Comparison of ENCODE assay signal across 28 mouse cellular contexts in genomic region chr4:65325816-65326215, GRCm38 (mm10).
"Had no signal": no experiment of that assay in that cellular context is flagged by ENCODE, and none has a peak within 500 bp of the region (broad histone marks: within the 10 kb centered on the region; RNA-seq: fewer than 3 reads in every experiment).

No protein-coding gene starts in this region.

- H3K9me3 ChIP-seq: embryonic facial prominence, embryonic 10.5 days; embryonic facial prominence, embryonic 12.5 days; embryonic facial prominence, embryonic 13.5 days; embryonic facial prominence, embryonic 15.5 days; forebrain, embryonic 10.5 days; forebrain, embryonic 12.5 days; forebrain, embryonic 13.5 days; forebrain, embryonic 15.5 days had no signal

- H3K4me3 ChIP-seq: embryonic facial prominence, embryonic 10.5 days; embryonic facial prominence, embryonic 12.5 days; embryonic facial prominence, embryonic 13.5 days; embryonic facial prominence, embryonic 15.5 days; erythroblast, embryonic 14.5 days; forebrain, embryonic 10.5 days; forebrain, embryonic 12.5 days; forebrain, embryonic 13.5 days; forebrain, embryonic 15.5 days; gastrocnemius, adult 2 months; heart, adult 2 months had no signal

- H3K27me3 ChIP-seq: embryonic facial prominence, embryonic 12.5 days; embryonic facial prominence, embryonic 13.5 days; embryonic facial prominence, embryonic 15.5 days; forebrain, embryonic 12.5 days; forebrain, embryonic 13.5 days; forebrain, embryonic 15.5 days had no signal

- DNase-seq: cerebellum, adult 8-10 months; cerebellum, adult 9-10 months; cerebellum, adult 9-11 months; cerebellum, postnatal 10 days; cerebellum, postnatal 14 days; cerebellum, postnatal 25 days; cerebellum, postnatal 36 days; embryo, embryonic 11 days; forebrain, postnatal 0 days; gastrocnemius, adult 2 months; gastrocnemius, postnatal 10 days; gastrocnemius, postnatal 14 days; gastrocnemius, postnatal 25 days; gastrocnemius, postnatal 36 days; heart, adult 11 months; heart, adult 18-20 months; heart, adult 2 months had no signal

- H3K4me1 ChIP-seq: embryonic facial prominence, embryonic 12.5 days; embryonic facial prominence, embryonic 13.5 days; embryonic facial prominence, embryonic 15.5 days; forebrain, embryonic 12.5 days; forebrain, embryonic 13.5 days; forebrain, embryonic 15.5 days had no signal

- H3K27ac ChIP-seq: embryonic facial prominence, embryonic 10.5 days; embryonic facial prominence, embryonic 12.5 days; embryonic facial prominence, embryonic 13.5 days; embryonic facial prominence, embryonic 15.5 days; forebrain, embryonic 10.5 days; forebrain, embryonic 12.5 days; forebrain, embryonic 13.5 days; forebrain, embryonic 15.5 days; gastrocnemius, adult 2 months; heart, adult 2 months had no signal

- H3K9ac ChIP-seq: embryonic facial prominence, embryonic 12.5 days; embryonic facial prominence, embryonic 13.5 days; embryonic facial prominence, embryonic 15.5 days; forebrain, embryonic 12.5 days; forebrain, embryonic 13.5 days; forebrain, embryonic 15.5 days; forebrain, postnatal 0 days had no signal

- H3K36me3 ChIP-seq: embryonic facial prominence, embryonic 10.5 days; embryonic facial prominence, embryonic 12.5 days; embryonic facial prominence, embryonic 13.5 days; embryonic facial prominence, embryonic 15.5 days; forebrain, embryonic 12.5 days; forebrain, embryonic 15.5 days had no signal

- H3K4me2 ChIP-seq: embryonic facial prominence, embryonic 12.5 days; embryonic facial prominence, embryonic 13.5 days; embryonic facial prominence, embryonic 15.5 days; forebrain, embryonic 12.5 days; forebrain, embryonic 13.5 days; forebrain, embryonic 15.5 days had no signal

- ATAC-seq: forebrain, embryonic 13.5 days; forebrain, embryonic 14.5 days; forebrain, embryonic 15.5 days; forebrain, embryonic 16.5 days; forebrain, postnatal 0 days had no signal
